8 mouse cellular contexts compared by ENCODE assay signal in genomic region chr11:103140763-103141100, GRCm38 (mm10). TPM values are rescaled to one million over a fixed set of nuclear protein-coding genes. Genes with fewer than 3 reads are reported as not detected.
DNase-seq lines count a peak whose midpoint lies in the region; ATAC-seq and TF ChIP-seq lines count a peak whose summit lies in the region.

No protein-coding gene starts in this region.

- intact Hi-C loops in gastrocnemius, adult 2 months (cut with DNase I) = loop anchor here (5.0 kb wide), 1 partner anchor 38 kb away; the partner anchor contains the start of genes Acbd4 and Plcd3
- intact Hi-C loops in gastrocnemius, postnatal 14 days (cut with DNase I; ENCODE audit: low total_unique reads) = no loop called here

- ATAC-seq in liver, embryonic 15.5 days (ENCODE audit: insufficient read depth) = no peak

- no peak overlapping the region for H3K9ac ChIP-seq in liver, embryonic 15.5 days

- 81% methylated on average over 6 of the region's 6 CpGs for WGBS in spleen, adult 2 months
- 52% methylated on average over 6 of the region's 6 CpGs for WGBS in liver, embryonic 15.5 days (ENCODE audit: insufficient replicate concordance)

- H3K4me2 ChIP-seq in liver, embryonic 15.5 days = no peak overlapping the region

- H3K4me3 ChIP-seq in gastrocnemius, adult 2 months = peak overlapping the region; percentile 6; the same call in 1 of the 2 replicates
- H3K4me3 ChIP-seq in spleen, adult 2 months (ENCODE audit: extremely low read depth, insufficient read depth, insufficient read length) = no peak overlapping the region
- no peak overlapping the region for H3K4me3 ChIP-seq in liver, embryonic 15.5 days (replicated peaks)

- DNase-seq in gastrocnemius, adult 2 months = peak; percentile 60
- DNase-seq in gastrocnemius, postnatal 14 days = no peak
- DNase-seq in spleen, adult 2 months (ENCODE audit: low read depth in 1 of 2, low spot score in 2 of 2) = no peak
- DNase-seq in spleen, postnatal 36 days (ENCODE audit: low spot score in 2 of 2) = no peak
- DNase-seq in spleen, adult 18-20 months = no peak
- no peak for DNase-seq in layer of hippocampus, postnatal 36 days
- no peak for DNase-seq in layer of hippocampus, adult 8-10 months (ENCODE audit: low spot score in 2 of 2)

- H3K27ac ChIP-seq in gastrocnemius, adult 2 months = peak overlapping the region; percentile 84
- H3K27ac ChIP-seq in spleen, adult 2 months (ENCODE audit: insufficient read depth, low read length) = 0 out of 2 replicates have a peak overlapping the region, but pooled peaks have one; percentile 45
- peak overlapping the region; percentile 55 for H3K27ac ChIP-seq in liver, embryonic 15.5 days (replicated peaks)

- H3K27me3 ChIP-seq in spleen, adult 2 months (ENCODE audit: control insufficient read depth, insufficient read depth, low read length) = no peaks in the 10 kb centered on the region
- H3K27me3 ChIP-seq in liver, embryonic 15.5 days = no peaks in the 10 kb centered on the region

- no peaks in the 10 kb centered on the region for H3K36me3 ChIP-seq in spleen, adult 2 months (ENCODE audit: control insufficient read depth, insufficient read depth, low read length)
- peaks cover 19% of the 10 kb centered on the region for H3K36me3 ChIP-seq in liver, embryonic 15.5 days (replicated peaks)

- no peaks in the 10 kb centered on the region for H3K9me3 ChIP-seq in liver, embryonic 15.5 days (replicated peaks)

- no peak for TF ChIP-seq POLR2A in spleen, adult 2 months (IDR thresholded peaks at IDR 0.05; ENCODE audit: low read depth, low read length)

- no peak for TF ChIP-seq CTCF in gastrocnemius, adult 2 months (IDR thresholded peaks at IDR 0.05)
- TF ChIP-seq CTCF in spleen, adult 2 months (IDR thresholded peaks at IDR 0.05; ENCODE audit: extremely low read depth, insufficient read depth, insufficient read length, insufficient replicate concordance) = no peak

- H3K4me1 ChIP-seq in spleen, adult 2 months (ENCODE audit: control insufficient read depth, insufficient read depth, insufficient read length) = peaks cover 6% of the 10 kb centered on the region; the same call in 1 of the 2 replicates
- peaks cover 61% of the 10 kb centered on the region for H3K4me1 ChIP-seq in liver, embryonic 15.5 days (replicated peaks)

RNA-seq across cellular contexts. Expression of gene Hexim2, which starts 8.5 kb away (rescaled TPM):
- total RNA-seq in gastrocnemius, adult 2 months (2021) = 1 to 10 TPM; 2.0 to 3.6 TPM
- total RNA-seq in gastrocnemius, postnatal 14 days (2021) = 1 to 10 TPM; 2.7 to 3.8 TPM
- 2.3 and 3.0 TPM in 2 replicates for polyA plus RNA-seq in spleen, adult 2 months (2012; rRNA removed)
- polyA plus RNA-seq in liver, embryonic 15.5 days (2015; fragmentation: Nextera tagmentation; extraction: Ambion mirVana) = 4.2 and 4.7 TPM in 2 replicates
- total RNA-seq in layer of hippocampus, postnatal 36 days (2021) = 10 to 100 TPM; 14.8 to 14.9 TPM
- total RNA-seq in layer of hippocampus, adult 8-10 months (2022) = 10 to 100 TPM in 3 of 4 experiments, 1 to 10 TPM in 1; 9.4 to 15.1 (median 11.6) TPM

RNA-seq across cellular contexts. Expression of gene Hexim1, which starts 24.7 kb away (rescaled TPM):
- total RNA-seq in gastrocnemius, adult 2 months (2021) = 10 to 100 TPM; 18.6 to 21.8 TPM
- 10 to 100 TPM; 20.7 to 21.5 TPM for total RNA-seq in gastrocnemius, postnatal 14 days (2021)
- 10.3 and 11.2 TPM in 2 replicates for polyA plus RNA-seq in spleen, adult 2 months (2012; rRNA removed)
- polyA plus RNA-seq in liver, embryonic 15.5 days (2015; fragmentation: Nextera tagmentation; extraction: Ambion mirVana) = 1.8 and 1.9 TPM in 2 replicates
- 10 to 100 TPM; 52.7 to 56.1 TPM for total RNA-seq in layer of hippocampus, postnatal 36 days (2021)
- 10 to 100 TPM; 39.0 to 51.3 (median 45.9) TPM for total RNA-seq in layer of hippocampus, adult 8-10 months (2022)

RNA-seq across cellular contexts. Expression of gene Fmnl1, which starts 30.2 kb away (rescaled TPM):
- 1 to 10 TPM; 4.2 to 5.7 TPM for total RNA-seq in gastrocnemius, adult 2 months (2021)
- total RNA-seq in gastrocnemius, postnatal 14 days (2021) = 1 to 10 TPM; 6.7 to 7.3 TPM
- polyA plus RNA-seq in spleen, adult 2 months (2012; rRNA removed) = 137 and 147 TPM in 2 replicates
- polyA plus RNA-seq in liver, embryonic 15.5 days (2015; fragmentation: Nextera tagmentation; extraction: Ambion mirVana) = 5.7 and 6.2 TPM in 2 replicates
- 100 to 1,000 TPM; 136 to 154 TPM for total RNA-seq in layer of hippocampus, postnatal 36 days (2021)
- total RNA-seq in layer of hippocampus, adult 8-10 months (2022) = 100 to 1,000 TPM; 121 to 133 (median 125) TPM

RNA-seq across cellular contexts. Expression of gene Acbd4, which starts 39.2 kb away (rescaled TPM):
- 10 to 100 TPM; 24.2 to 28.6 TPM for total RNA-seq in gastrocnemius, adult 2 months (2021)
- total RNA-seq in gastrocnemius, postnatal 14 days (2021) = 10 to 100 TPM; 30.0 to 35.7 TPM
- 17.9 and 22.5 TPM in 2 replicates for polyA plus RNA-seq in spleen, adult 2 months (2012; rRNA removed)
- 60.6 and 60.9 TPM in 2 replicates for polyA plus RNA-seq in liver, embryonic 15.5 days (2015; fragmentation: Nextera tagmentation; extraction: Ambion mirVana)
- total RNA-seq in layer of hippocampus, postnatal 36 days (2021) = 10 to 100 TPM; 76.4 to 86.1 TPM
- total RNA-seq in layer of hippocampus, adult 8-10 months (2022) = 10 to 100 TPM; 88.4 to 98.2 (median 94.7) TPM

RNA-seq across cellular contexts. Expression of gene Plcd3, which starts 39.3 kb away (rescaled TPM):
- total RNA-seq in gastrocnemius, adult 2 months (2021) = 1 to 10 TPM; 4.6 to 5.9 TPM
- total RNA-seq in gastrocnemius, postnatal 14 days (2021) = 1 to 10 TPM; 4.5 TPM
- 4.7 TPM in 2 replicates for polyA plus RNA-seq in spleen, adult 2 months (2012; rRNA removed)
- polyA plus RNA-seq in liver, embryonic 15.5 days (2015; fragmentation: Nextera tagmentation; extraction: Ambion mirVana) = 0.31 and 0.45 TPM in 2 replicates
- 1 to 10 TPM; 9.5 TPM for total RNA-seq in layer of hippocampus, postnatal 36 days (2021)
- total RNA-seq in layer of hippocampus, adult 8-10 months (2022) = 10 to 100 TPM; 11.0 to 15.3 (median 12.8) TPM

Comparison
In these comparisons a context has a peak if more than half of its experiments do, and no peak if none do; other contexts are left out.
1. RNA of gene Fmnl1, which starts 30.2 kb away (total RNA-seq): 136 to 154 TPM in layer of hippocampus, postnatal 36 days and 121 to 133 TPM in layer of hippocampus, adult 8-10 months; 6.7 to 7.3 TPM in gastrocnemius, postnatal 14 days and 4.2 to 5.7 TPM in gastrocnemius, adult 2 months; every median in the first group is over 10 times any median in the second.
2. Peak in every context shown above with its lines, with median percentiles within 50 percentile points of each other: H3K27ac ChIP-seq.